Mouse (Mus musculus) thymus, adult 2 months (tissue): ENCODE measurements around the gene Fchsd2.

Source experiments
- CTCF ChIP-seq: fragments of 200-500 bp; IDR thresholded peaks from 2 replicates; pipeline ENCODE4 v1.5.1; 2012; ENCODE audit warnings: mild to moderate bottlenecking, control low read depth, low read length, moderate library complexity, borderline replicate concordance; ENCODE audit not compliant: control insufficient read depth, poor library complexity, insufficient read depth; ENCODE audit errors: extremely low read depth
- POLR2A ChIP-seq: fragments of 200-500 bp; IDR thresholded peaks from 2 replicates; pipeline ENCODE4 v1.6.1; 2012; ENCODE audit warnings: mild to moderate bottlenecking, low read length, control low read depth, moderate library complexity; ENCODE audit not compliant: control insufficient read depth, poor library complexity, insufficient read depth; ENCODE audit errors: extremely low read depth

GRCm38 (mm10) chr7:101099981-101100380 lies 7.3 kb downstream of the Fchsd2 start:
- TF ChIP-seq CTCF = no peak
- no peak for TF ChIP-seq POLR2A
